Mouse (Mus musculus) heart, adult 2 months (tissue): ENCODE data around the gene 4930402H24Rik.

ENCODE experiments used
- EP300 ChIP-seq: fragments of 200-500 bp; IDR thresholded peaks from 2 replicates; pipeline ENCODE4 v1.6.1; 2011; ENCODE audit warnings: low read depth, low read length, control low read depth; ENCODE audit not compliant: insufficient read depth
- POLR2A ChIP-seq: fragments of 200-500 bp; IDR thresholded peaks from 2 replicates; pipeline ENCODE4 v1.6.1; 2011; ENCODE audit warnings: mild to moderate bottlenecking, low read depth, low read length, control low read depth; ENCODE audit not compliant: insufficient read depth

- TF ChIP-seq EP300 = no peak
- TF ChIP-seq POLR2A = no peak
Measured at GRCm38 (mm10) chr2:130949781-130950180, 43.6 kb upstream of the 4930402H24Rik start.
